Mouse (Mus musculus): Measurements from ENCODE around the gene Zbtb20. TPM values are rescaled to one million over a fixed set of nuclear protein-coding genes. Genes with fewer than 3 reads are reported as not detected.

Gene Zbtb20
- total RNA-seq, 4 experiments from 2014 or later: 90.8 to 101 (median 92.1) TPM

DNA sequence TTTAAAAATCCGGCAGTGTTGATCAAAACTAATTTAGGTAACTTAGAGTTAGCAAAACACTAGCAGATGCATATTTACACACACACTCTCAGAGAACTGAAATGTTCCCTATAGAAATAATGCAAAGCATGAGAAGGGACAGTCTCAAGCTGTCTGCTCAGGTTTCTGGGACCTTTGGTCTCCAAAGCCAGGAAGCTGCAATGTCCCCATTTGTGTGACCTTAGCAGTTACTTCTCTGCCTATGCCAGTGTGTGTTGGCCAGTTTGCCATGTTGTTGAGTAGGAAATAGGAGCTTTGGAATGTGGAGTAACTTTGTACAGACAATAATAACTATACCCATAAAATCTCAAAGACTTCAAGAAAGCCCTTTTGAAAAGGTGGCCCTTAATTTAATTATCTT, 602.7 kb downstream of the Zbtb20 start:
- no peak for DNase-seq (ENCODE audit: low spot score in 2 of 2)

GRCm38 (mm10) chr16:43480532-43480931, 604.9 kb downstream of the Zbtb20 start:
- no peak for DNase-seq (ENCODE audit: low spot score in 2 of 2)

- DNase-seq (ENCODE audit: low spot score in 2 of 2): no peak
These were observed 606.4 kb downstream of the Zbtb20 start for GRCm38 (mm10) chr16:43482125-43482524.

- DNase-seq (ENCODE audit: low spot score in 2 of 2): no peak
These were observed 607.1 kb downstream of the Zbtb20 start for GRCm38 (mm10) chr16:43482738-43483137.

DNA sequence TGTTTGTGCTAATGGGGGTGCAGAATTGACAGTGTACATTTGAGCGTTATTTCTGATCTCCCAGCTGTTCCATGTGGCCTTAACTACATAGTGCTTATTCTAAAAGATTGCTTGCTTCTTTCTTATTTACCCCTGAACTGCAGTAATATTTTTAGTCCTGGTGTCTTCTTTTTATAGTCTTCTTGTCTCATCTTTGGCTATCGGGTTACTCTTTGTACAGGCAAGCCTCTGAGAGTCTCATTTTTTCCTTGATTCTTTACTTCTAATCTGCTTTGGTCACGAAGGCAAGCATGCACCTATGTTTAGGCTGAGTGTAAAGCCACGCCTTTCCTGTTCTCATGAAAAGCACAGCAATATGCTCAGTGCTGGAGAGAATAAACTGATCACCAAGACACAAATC, 608.7 kb downstream of the Zbtb20 start:
- DNase-seq (ENCODE audit: low spot score in 2 of 2): no peak

- DNase-seq (ENCODE audit: low spot score in 2 of 2): no peak
These were observed 613.7 kb downstream of the Zbtb20 start for GRCm38 (mm10) chr16:43489362-43489761.

GRCm38 (mm10) chr16:43489984-43490383, 614.3 kb downstream of the Zbtb20 start:
- no peak for DNase-seq (ENCODE audit: low spot score in 2 of 2)

DNA sequence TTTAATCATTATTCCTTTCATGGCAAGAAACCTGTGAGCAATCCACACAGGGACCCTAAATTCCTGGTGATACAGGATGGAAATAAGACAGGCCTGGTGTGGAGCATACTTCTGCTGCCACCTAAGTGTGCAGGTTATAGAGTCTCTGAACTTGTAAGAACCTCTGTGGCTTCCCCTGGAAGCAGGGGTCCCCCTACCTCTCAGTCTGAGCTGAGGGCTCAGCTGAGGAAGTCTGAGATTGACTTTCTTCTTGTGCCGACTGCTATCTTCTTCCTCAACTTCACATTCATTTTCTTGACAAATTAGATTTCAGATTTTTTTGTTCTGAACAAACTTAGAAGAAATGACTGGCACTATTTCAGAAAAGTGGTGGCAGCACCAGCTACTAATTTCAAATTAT, 617.2 kb downstream of the Zbtb20 start:
- no peak for DNase-seq (ENCODE audit: low spot score in 2 of 2)

DNA sequence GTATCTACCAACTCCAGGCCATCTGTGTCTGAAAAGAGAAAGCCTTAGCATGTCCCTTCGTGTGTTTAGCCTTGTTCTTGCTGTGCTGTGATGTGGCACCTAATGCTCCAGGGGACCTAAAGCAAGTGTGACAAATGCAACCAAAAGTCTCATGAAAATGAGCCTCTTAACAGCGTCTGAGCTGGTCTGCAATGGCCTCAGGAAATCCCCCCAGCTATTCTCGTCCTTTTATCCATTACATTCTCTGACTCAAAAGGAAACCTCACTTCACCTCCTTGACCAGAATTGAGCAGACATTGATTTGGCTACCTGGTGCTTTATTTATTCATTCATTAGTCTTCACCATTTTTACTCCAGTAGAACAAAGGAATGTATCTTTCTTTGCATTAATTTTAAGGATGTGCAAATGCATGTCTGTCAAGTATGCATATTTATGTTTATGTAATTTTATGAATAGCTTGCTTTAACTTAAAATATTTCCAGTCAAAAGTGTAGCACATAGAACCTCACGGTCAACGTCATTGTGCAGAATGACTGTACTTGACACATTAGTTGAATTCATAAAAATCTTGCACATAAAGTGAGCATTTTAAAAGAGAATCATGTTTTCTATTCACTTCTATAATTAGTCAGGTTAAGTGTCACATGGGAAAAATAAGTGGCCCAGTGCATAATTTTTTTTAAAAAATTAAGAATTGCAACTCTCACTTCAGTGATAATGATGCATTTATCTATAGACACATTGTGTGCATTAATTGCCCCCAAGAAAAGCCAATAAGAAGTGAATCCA, 618.1 kb downstream of the Zbtb20 start:
- DNase-seq (ENCODE audit: low spot score in 2 of 2): no peak

DNA sequence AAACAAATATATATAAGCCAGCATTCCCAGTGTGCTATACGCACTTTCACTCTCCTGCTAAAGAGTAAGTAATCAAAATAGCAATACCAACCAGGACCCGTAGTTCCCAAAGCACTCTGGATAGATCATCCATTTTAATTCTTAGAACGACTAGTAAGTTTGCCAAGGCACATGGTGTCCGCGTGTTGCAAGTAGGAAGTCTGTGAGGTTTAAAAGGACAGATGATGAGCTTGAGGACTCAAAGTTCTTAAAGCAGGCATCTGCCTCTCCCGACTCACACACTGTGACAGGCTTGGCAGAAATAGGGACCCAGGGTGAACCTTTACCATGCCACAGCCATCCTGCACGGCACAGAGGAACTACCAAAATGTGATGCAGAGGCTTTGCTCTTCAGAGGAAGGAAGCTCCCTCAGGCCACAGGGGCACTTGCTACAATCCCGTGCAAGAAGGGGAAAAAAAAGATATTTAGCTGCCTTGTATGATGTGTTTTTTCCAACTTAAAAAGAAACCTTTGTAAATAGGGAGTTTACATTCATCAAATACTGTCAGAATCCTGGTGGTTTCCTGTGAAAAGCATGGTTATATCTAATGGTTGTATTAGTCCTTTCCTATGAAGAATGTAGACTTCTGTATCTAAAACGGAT, 619.6 kb downstream of the Zbtb20 start:
- DNase-seq (ENCODE audit: low spot score in 2 of 2): no peak

DNA sequence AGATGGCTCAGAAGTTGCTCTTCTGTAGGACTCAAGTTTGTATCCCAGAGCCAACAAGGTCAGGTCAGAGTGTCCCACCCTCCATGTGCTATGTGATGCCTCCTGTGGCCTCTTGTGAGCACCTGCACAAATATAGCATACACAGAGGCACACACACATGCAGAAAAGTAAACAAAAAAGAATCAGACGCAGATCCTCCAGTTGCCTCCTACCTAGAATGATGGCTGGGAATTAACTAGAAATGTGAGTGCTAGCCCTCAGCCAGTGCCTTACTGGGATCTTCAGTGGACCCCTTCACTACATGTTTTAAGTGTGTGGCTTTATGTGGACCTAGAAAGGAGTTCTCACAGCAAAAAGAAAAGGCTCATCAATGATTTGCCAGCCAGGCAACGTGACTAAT, 621.4 kb downstream of the Zbtb20 start:
- no peak for DNase-seq (ENCODE audit: low spot score in 2 of 2)

DNA sequence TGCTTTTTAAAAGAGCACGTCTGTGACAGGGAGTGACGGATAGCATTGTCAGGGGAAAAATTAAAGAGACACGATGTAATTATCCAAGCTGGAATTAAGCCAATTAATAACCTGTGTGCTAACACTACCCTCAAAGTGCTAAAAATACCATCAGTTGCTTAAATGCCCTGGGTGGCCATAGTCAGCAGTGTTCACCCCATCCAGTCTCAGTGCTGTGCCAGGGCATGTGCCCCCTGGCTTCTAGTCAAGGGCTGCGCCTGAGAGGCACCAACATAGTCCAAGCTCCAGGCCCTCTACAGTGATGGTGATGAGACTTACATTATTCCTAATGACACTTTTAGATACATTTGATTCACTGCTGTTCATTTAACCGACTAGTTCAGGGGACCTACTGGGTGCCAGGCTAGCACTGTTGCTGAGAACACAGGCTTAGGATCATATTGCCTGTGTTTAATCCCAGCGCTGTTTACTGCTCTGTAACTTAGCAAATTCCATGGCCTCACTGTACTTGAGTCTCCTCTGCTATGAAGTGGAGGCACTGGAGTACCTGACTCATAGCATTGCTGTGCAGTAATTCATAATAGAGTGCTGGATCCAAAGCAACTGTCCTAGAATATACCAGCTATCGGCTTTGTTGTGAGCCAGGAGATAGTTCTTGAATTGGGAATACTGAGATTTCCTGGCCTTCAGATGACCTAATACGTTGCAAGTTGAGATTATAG, 624.6 kb downstream of the Zbtb20 start:
- peak in 1 of 2 experiments; percentile 66 for DNase-seq (ENCODE audit: low spot score in 2 of 2)

DNA sequence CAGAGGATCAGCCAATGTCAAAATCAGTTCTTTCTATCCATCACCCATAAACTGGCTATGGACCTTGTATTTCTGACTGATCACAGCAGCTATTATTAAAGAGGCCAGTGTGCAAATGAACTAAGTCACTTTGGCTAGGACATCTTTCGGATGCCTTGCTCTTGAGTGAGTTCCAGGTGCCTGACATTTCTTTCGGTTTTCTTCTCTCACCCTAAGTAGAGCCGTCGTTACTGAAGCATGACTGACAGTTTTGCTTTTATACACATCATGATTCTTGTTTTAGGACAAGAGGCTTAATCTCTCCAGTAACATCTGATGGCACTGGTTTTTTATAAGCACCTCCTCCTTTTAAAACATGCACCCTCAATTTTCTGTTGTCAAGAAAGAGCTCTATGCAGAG, 625.6 kb downstream of the Zbtb20 start:
- no peak for DNase-seq (ENCODE audit: low spot score in 2 of 2)

DNA sequence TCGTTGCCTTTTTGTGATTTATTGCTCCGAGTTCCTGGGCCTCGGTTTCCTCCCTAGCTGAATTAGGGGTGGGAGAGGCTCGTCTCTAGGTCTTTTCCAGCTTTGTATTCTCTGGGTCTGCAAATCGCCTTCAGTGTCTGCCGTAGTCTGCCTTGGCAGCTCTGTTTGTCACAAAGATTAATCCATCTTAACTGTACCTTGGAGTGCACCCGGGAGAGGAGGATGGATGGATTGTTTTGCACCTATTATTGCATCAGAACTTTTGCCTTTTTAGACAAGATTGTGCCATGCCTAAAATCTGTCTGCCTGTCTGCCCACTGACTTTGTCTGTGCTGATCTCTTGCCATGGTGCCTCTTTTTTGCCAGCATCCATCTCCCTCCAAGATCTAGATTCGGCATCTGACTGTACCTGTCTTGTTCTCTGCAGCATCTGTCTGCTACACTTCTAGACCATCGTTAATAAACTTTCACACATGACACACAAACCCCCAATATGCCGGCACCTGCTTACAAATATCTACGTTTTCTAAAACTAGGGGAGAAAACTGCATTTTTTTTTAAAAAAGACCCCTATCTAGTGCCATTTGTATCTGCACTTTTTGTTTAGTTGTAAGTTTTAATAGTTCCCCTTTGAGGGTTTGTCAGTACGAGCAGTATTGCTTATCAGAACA, 626.8 kb downstream of the Zbtb20 start:
- DNase-seq (ENCODE audit: low spot score in 2 of 2): no peak

DNA sequence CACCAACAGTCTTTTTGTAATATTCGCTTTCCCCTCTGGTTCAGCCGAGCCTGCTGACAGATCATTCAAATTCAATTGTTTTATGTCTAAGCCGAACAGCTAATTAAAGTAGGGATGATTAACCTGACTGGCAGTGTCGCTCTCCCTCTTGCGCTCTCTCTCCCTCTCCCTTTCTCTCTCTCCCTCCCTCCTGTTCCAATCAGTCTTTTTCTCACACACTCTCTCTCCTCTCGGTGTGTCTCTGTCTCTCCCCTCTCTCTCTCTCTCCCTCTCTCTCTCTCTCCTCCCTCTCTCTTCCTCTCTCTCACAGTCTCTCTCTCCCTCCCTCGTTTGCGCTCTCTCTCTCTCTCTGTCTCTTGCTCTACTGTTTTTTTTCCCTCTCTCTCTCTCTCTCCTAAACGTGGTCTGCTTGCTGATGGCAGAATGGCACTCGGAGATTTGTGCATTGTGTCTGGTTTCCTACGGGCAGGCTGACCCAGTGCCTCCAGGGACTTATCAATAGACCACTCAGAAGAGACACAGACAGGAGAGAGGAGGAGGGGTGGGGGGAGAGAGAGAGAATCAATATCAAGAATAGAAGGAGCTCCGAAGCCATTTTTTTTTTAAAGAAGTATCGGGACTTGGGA, 627.4 kb downstream of the Zbtb20 start:
- no peak for DNase-seq (ENCODE audit: low spot score in 2 of 2)

- DNase-seq (ENCODE audit: low spot score in 2 of 2): no peak
These were observed 627.9 kb downstream of the Zbtb20 start for GRCm38 (mm10) chr16:43503636-43504010.

GRCm38 (mm10) chr16:43504151-43504550, 628.5 kb downstream of the Zbtb20 start:
- peak in 1 of 2 experiments; percentile 67 for DNase-seq (ENCODE audit: low spot score in 2 of 2)

- DNase-seq (ENCODE audit: low spot score in 2 of 2): no peak
These were observed 628.9 kb downstream of the Zbtb20 start for GRCm38 (mm10) chr16:43504556-43504955.

DNA sequence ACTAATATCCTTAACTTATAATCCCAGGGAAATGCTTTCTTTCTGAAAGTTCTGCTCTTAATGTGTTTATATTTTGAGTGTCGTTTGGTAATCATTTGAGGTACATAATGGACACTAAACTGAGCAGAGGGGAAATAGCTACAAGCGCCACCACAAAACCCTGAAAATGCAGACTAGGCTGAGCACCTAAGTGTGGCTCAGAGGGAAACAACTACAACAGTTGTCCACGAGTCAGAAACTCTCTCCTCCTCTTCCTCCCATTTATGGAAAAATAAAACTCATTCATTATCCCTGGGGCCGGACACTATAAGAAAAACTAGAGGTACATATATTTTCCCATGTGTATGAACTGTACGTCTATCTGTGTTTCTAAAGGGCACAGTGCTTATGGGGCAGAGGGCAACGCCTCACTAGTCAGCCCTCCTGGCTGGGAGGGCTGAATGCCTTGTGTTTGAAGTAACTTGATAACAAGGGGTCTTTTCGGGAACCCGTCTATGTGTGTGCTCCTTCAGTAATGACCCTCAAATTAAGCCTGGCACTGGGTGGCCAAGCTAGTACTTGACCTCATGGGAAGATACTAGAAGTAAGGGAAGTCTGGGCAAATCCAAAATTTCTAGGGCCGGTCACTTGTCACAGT, 629.8 kb downstream of the Zbtb20 start:
- DNase-seq (ENCODE audit: low spot score in 2 of 2): no peak

DNA sequence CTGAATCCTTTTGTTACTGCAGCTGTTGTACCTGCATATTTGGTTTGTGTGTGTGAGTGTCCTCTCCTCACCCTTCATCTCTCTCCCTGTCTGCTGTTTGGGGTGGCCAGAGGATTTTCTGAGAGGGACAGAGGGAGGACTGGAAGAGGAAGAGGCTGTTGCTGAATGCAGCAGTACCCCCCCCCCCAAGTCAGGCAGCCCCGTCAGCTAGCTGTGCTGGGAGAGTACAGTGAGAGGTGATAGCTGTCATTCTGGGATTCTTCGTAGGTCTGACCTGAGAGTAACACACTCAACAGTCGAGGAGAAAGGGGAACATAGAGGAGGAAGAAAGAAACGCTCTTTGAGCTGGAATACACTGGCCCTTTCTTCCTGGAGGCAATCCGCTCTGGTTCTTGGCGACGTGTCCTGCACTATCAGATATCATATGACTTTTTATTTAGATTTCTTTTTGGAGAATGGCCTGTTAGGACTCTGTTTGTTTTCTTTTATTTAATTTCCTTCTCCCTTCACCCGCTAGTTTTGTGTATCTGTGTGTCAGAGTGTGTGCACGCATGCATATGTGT, 630.6 kb downstream of the Zbtb20 start:
- no peak for DNase-seq (ENCODE audit: low spot score in 2 of 2)

Measured in gastrocnemius, adult 8-10 months (tissue).